Mouse (Mus musculus) midbrain, embryonic 11.5 days (tissue): Measurements from ENCODE around the gene Olfr196. TPM values are rescaled to one million over a fixed set of nuclear protein-coding genes. Genes with fewer than 3 reads are reported as not detected.
"Not testable (repeated sequence)": the region's sequence is repeated elsewhere in the genome, so short reads cannot be mapped to it uniquely, and the experiment has no call there.

Experiments used
- ATAC-seq: fragments of 200-750 bp; cut with Nextera tagmentation; 2 replicates; pipeline ENCODE4 v1.8.0; 2017; ENCODE audit warnings: moderate TSS enrichment, moderate library complexity; ENCODE audit not compliant: low FRiP score
- DNase-seq: peaks from one replicate; pipeline ENCODE4 v3.0.0; 2015; ENCODE audit warnings: low spot score; ENCODE audit errors: missing footprints
- H3K27ac ChIP-seq: fragments of 300-500 bp; sonication (generic); 2 replicates; pipeline ENCODE4 v1.5.1; 2014; ENCODE audit warnings: low read depth, low read length
- H3K27me3 ChIP-seq: fragments of 300-500 bp; sonication (generic); 2 replicates; pipeline ENCODE4 v1.6.1; 2014; ENCODE audit warnings: mild to moderate bottlenecking, low read length, moderate library complexity, mixed read lengths; ENCODE audit not compliant: control insufficient read depth, insufficient read depth
- H3K36me3 ChIP-seq: fragments of 300-500 bp; sonication (generic); 2 replicates; pipeline ENCODE4 v1.6.1; 2014; ENCODE audit warnings: mild to moderate bottlenecking, low read length, moderate library complexity, mixed read lengths; ENCODE audit not compliant: control insufficient read depth, insufficient read depth
- H3K4me1 ChIP-seq: fragments of 300-500 bp; sonication (generic); 2 replicates; pipeline ENCODE4 v1.6.1; 2014; ENCODE audit warnings: low read length; ENCODE audit not compliant: control insufficient read depth, insufficient read depth
- H3K4me2 ChIP-seq: fragments of 300-500 bp; sonication (generic); 2 replicates; pipeline ENCODE4 v1.6.1; 2014; ENCODE audit warnings: mild to moderate bottlenecking, moderate library complexity
- H3K4me3 ChIP-seq: fragments of 300-500 bp; sonication (generic); 2 replicates; pipeline ENCODE4 v1.5.1; 2014; ENCODE audit warnings: low read depth, low read length
- H3K9ac ChIP-seq: fragments of 300-500 bp; sonication (generic); 2 replicates; pipeline ENCODE4 v1.6.1; 2014; ENCODE audit warnings: low read length
- H3K9me3 ChIP-seq: fragments of 300-500 bp; sonication (generic); 2 replicates; pipeline ENCODE4 v1.6.1; 2016; ENCODE audit warnings: low read length; ENCODE audit not compliant: control insufficient read depth
- WGBS: fragments of 180-500 bp; shearing (Covaris S2); extraction: QIAGEN DNeasy Blood & Tissue Kit; methylation state at CpG from one replicate; pipeline ENCODE4 v1.1.7; 2014; 5-methylcytosine and 5-hydroxymethylcytosine counted together
- polyA plus RNA-seq: library from polyadenylated mRNA; unstranded; fragments of >200 nt; fragmentation: Nextera tagmentation; extraction: Ambion mirVana; gene quantifications from 2 replicates; pipeline ENCODE4 v1.2.1, GENCODE M21; 2014

Olfr196 gene
- polyA plus RNA-seq: not detected in 2 replicates

DNA sequence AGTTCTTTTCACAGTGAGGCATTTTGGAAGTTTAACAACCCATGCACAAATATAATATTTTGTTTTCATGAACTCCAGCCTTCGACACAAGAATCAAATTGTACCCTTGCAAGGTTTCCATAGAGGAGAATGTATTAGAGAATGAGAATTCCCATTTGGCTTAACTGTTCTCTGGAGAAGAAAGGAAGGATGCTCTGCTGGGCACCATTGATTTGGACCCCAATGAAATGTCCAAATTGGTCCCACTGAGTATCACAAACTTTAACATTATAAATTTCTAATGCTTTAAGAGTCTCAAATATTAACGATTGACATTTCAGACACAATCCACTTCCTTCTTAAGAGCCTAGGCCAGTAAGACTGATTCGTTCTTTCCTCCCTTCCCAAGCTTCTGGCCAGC lies at the start of gene Olfr196:
Gene Olfr196, minus strand, starts transcription at position 101 of the 400 bp plus-strand sequence.
- Histone ChIP-seq H3K27me3 (no peaks in the 10 kb centered on the region), H3K9me3 (no peaks in the 10 kb centered on the region), H3K27ac (no peak within 1 kb of the TSS), H3K4me3 (no peak within 1 kb of the TSS), H3K4me2 (no peak within 1 kb of the TSS), H3K9ac (no peak within 1 kb of the TSS), H3K36me3 (no peaks in the 10 kb centered on the region), H3K4me1 (no peaks in the 10 kb centered on the region)
- no peak for ATAC-seq
- DNase-seq: no peak
- 76% methylated on average over 3 of the region's 3 CpGs for WGBS

DNA sequence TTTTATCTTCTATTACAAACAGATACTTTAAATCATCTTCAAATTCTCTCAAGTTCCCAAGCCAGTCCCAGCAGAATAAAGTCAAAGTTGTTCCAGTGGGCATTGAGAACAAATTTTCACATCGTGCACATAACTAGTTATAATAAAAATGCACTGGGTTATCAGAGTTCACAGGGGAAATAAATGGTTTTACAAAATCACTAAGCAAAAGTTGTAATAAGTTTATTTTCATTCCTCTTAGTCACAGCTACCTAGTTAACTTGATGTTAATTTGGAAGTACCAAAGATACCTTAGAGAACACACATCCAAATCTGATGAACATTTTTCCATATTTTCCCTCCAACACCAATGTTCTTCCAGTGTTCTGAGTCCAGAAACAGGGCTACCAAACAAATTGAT lies 49.4 kb upstream of the Olfr196 start, which contains the start of gene Olfr199:
Gene Olfr199, minus strand, starts transcription at position 101 of the 400 bp plus-strand sequence.
- WGBS: 84% methylated on average over 1 of the region's 1 CpGs
- not testable (repeated sequence) for H3K4me3 ChIP-seq, H3K9me3 ChIP-seq, H3K4me2 ChIP-seq, ATAC-seq, DNase-seq, H3K36me3 ChIP-seq, H3K27ac ChIP-seq, H3K27me3 ChIP-seq, H3K4me1 ChIP-seq, H3K9ac ChIP-seq

DNA sequence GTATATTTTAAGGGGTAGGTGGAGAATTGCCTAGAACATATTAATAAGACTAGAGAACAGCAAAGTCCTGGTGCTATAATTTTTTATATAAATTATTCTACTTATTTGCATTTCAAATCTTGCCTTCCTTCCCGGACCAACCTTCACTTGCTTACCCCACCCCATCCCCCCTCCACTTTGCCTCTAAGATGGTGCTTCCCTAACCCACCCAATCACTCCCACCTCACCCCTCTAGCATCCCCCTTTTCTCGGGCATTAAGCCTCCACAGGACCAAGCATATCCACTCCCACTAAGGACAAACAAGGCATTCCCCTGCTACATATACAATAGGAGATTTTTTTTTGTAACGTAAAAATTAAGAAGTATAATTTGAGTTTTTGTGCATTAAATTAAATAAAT lies 47.6 kb upstream of the Olfr196 start:
- H3K9ac ChIP-seq, H3K4me3 ChIP-seq, ATAC-seq, H3K4me1 ChIP-seq, H3K36me3 ChIP-seq, H3K27me3 ChIP-seq, H3K9me3 ChIP-seq, H3K27ac ChIP-seq, DNase-seq, H3K4me2 ChIP-seq: not testable (repeated sequence)
- WGBS: 86% methylated on average over 3 of the region's 3 CpGs

DNA sequence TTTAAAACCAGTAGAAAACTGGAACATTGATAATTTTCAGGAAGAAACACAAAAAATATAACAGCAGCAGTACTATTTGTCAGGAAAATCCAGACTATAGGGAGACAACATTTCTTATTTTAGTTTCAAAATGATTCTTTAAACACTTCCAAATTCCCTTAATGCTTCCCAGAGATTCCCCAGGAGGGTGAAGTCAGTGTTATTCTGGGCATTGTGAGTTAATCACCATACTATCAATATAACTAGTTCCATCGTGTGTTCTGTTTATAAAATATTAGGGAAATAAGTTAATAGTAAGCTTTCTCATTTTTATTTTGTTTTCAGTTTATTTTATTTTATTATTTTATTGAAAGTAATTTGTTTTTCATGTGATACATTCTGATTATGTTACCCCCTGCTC lies 33.2 kb upstream of the Olfr196 start, which contains the start of gene Olfr198:
Gene Olfr198, minus strand, starts transcription at position 101 of the 400 bp plus-strand sequence.
- 69% methylated on average over 1 of the region's 1 CpGs for WGBS
- not testable (repeated sequence) for H3K36me3 ChIP-seq, H3K9ac ChIP-seq, H3K9me3 ChIP-seq, H3K27ac ChIP-seq, H3K4me1 ChIP-seq, H3K4me3 ChIP-seq, ATAC-seq, H3K27me3 ChIP-seq, DNase-seq, H3K4me2 ChIP-seq

DNA sequence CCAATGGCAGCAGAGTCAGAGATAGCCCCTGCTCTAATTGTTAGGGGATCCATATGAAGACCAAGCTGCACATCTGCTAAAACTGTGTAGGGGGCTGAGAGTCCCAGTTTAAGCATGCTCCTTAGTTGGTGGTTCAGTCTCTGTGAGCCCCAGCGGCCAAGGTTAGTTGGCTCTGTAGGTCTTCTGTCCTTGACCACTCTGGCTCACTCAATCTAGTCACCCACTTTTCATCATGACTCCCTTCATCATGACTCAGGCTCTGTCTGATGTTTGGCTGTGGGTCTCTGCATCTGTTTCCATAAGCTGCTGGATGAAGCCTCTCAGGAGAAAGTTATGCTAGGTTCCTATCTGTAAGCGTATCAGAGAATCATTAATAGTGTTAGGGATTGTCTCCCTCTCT lies 18.3 kb downstream of the Olfr196 start:
- 87% methylated on average over 2 of the region's 2 CpGs for WGBS
- no peak overlapping the region for H3K9ac ChIP-seq

DNA sequence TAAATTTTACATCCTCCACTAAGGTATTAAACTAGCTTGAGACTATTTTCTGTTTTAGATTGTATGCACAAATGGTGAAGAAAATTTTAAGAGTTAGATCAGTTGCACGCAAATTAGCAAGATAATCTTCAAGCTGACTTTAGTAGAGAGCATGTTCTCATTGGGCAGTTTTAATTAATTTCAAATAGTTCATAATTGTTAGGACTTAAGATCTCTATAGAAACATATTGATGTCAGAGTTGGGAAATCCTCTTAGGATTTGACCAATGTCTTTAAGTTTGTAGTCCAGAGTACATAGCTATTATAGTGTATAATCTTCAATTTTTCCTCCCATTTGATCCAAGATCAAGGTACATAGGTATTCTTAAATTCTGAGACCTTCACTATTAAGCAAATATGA lies 23.5 kb downstream of the Olfr196 start, which contains the start of gene Olfr195:
Gene Olfr195, plus strand, starts transcription at position 301 of the 400 bp plus-strand sequence.
- Histone ChIP-seq H3K9ac (no peak within 1 kb of the TSS), H3K4me1 (no peaks in the 10 kb centered on the region), H3K27me3 (no peaks in the 10 kb centered on the region), H3K4me3 (no peak within 1 kb of the TSS), H3K9me3 (no peaks in the 10 kb centered on the region), H3K4me2 (no peak within 1 kb of the TSS), H3K27ac (no peak within 1 kb of the TSS), H3K36me3 (no peaks in the 10 kb centered on the region)
- DNase-seq (no peak), ATAC-seq (no peak)
- 93% methylated on average over 1 of the region's 1 CpGs for WGBS

More for the DNA sequence above, 18.3 kb downstream of the Olfr196 start:
- H3K4me3 ChIP-seq: no peak overlapping the region
- no peaks in the 10 kb centered on the region for H3K4me1 ChIP-seq
- DNase-seq: no peak
- no peaks in the 10 kb centered on the region for H3K27me3 ChIP-seq
- H3K9me3 ChIP-seq: no peaks in the 10 kb centered on the region
- no peak overlapping the region for H3K4me2 ChIP-seq
- no peak for ATAC-seq
- no peak overlapping the region for H3K27ac ChIP-seq
- no peaks in the 10 kb centered on the region for H3K36me3 ChIP-seq

DNA sequence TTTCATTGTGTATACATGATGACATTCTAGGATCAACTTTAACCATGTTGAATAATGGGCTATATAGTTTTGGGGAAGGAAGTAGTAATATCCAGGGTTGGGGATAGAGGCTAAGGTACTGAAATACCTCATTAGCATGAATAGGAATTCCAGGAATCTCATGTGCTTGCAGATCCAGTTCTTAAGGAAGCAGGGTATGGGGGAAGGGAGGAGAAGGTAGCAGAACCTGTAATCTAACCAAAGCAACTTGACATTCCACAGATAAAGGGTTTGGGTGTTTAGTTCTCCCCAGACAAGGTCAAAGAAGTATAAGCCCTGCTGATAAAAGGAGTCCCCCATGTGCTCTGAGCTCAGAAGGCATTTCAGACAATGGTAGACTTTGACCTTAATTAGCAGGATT lies 29.1 kb downstream of the Olfr196 start:
- no peaks in the 10 kb centered on the region for H3K36me3 ChIP-seq
- H3K4me1 ChIP-seq: no peaks in the 10 kb centered on the region
- no peak overlapping the region for H3K27ac ChIP-seq
- H3K4me2 ChIP-seq: no peak overlapping the region
- no peak for ATAC-seq
- H3K27me3 ChIP-seq: no peaks in the 10 kb centered on the region
- no peak overlapping the region for H3K4me3 ChIP-seq
- DNase-seq: no peak
- H3K9ac ChIP-seq: no peak overlapping the region
- no peaks in the 10 kb centered on the region for H3K9me3 ChIP-seq

DNA sequence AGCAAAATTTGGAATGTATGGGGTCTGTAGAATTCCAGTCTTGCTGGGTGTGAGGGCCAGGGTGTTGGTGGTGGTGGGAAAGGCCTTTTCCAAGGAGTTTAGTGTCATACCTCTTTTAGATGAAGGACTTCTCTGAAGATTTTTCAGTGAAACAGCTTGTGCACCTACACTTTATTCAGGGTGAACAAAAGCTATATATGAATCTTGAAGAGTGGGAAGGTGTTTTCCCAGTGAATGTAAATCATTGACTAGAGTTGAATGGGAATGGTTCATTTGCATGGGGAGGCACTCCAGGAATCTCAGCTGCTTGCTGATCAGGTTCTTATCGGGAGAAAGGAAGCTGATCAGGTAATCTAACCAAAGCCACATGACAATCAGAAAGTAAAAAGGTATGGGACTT lies 39.5 kb downstream of the Olfr196 start:
- no peak overlapping the region for H3K9ac ChIP-seq
- no peak overlapping the region for H3K27ac ChIP-seq
- no peaks in the 10 kb centered on the region for H3K4me1 ChIP-seq
- H3K4me3 ChIP-seq: no peak overlapping the region
- no peaks in the 10 kb centered on the region for H3K27me3 ChIP-seq
- 87% methylated on average over 1 of the region's 1 CpGs for WGBS
- ATAC-seq (no peak), DNase-seq (no peak)
- H3K4me2 ChIP-seq: no peak overlapping the region
- H3K9me3 ChIP-seq: no peaks in the 10 kb centered on the region; the same call in 1 of the 2 replicates
- no peaks in the 10 kb centered on the region for H3K36me3 ChIP-seq

DNA sequence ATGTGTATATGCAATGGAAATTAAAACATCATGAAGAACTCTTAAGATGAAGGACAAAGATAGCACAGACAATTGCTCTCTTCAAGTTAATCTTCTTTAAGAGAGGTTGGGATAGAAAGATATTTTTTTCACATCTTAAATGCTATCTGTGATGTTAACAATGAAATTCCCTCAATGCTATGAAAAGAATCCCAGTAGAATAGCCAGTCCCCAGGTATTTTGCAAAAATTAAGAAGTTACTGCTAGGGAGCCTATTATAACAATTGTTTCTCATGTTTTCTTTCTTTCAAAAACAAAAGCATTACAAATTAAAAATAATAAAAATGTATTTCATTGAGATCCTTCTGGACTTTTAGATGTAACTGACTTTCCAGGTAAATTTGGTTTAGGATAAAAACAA lies 49.3 kb downstream of the Olfr196 start, which contains the start of gene Olfr194:
Gene Olfr194, minus strand, starts transcription at position 101 of the 400 bp plus-strand sequence.
- Histone ChIP-seq H3K27ac (no peak within 1 kb of the TSS), H3K4me3 (no peak within 1 kb of the TSS), H3K36me3 (no peaks in the 10 kb centered on the region), H3K4me1 (no peaks in the 10 kb centered on the region), H3K9me3 (no peaks in the 10 kb centered on the region), H3K27me3 (no peaks in the 10 kb centered on the region), H3K4me2 (no peak within 1 kb of the TSS), H3K9ac (no peak within 1 kb of the TSS)
- no peak for DNase-seq
- ATAC-seq: no peak
